Mouse (Mus musculus) brain, embryonic 14.5 days (tissue): ENCODE data around the gene Cwf19l1.

ENCODE experiments used
- CTCF ChIP-seq: fragments of 200-500 bp; IDR thresholded peaks from 2 replicates; pipeline ENCODE4 v1.5.1; 2012; ENCODE audit warnings: inconsistent platforms, mild to moderate bottlenecking, moderate library complexity, borderline replicate concordance; ENCODE audit not compliant: insufficient read depth, insufficient read length; ENCODE audit errors: extremely low read depth
- POLR2A ChIP-seq: fragments of 200-500 bp; IDR thresholded peaks from 2 replicates; pipeline ENCODE4 v1.6.1; 2012; ENCODE audit warnings: mild to moderate bottlenecking, inconsistent platforms, borderline replicate concordance; ENCODE audit not compliant: poor library complexity, insufficient read depth, insufficient read length, severe bottlenecking; ENCODE audit errors: extremely low read depth

- no peak for TF ChIP-seq CTCF
- TF ChIP-seq POLR2A = no peak
Observed at GRCm38 (mm10) chr19:44159386-44159785, 23.7 kb upstream of the Cwf19l1 start.
